Mouse (Mus musculus) heart, embryonic 12.5 days (tissue): ENCODE data around the gene Drc1. TPM values are rescaled to one million over a fixed set of nuclear protein-coding genes. Genes with fewer than 3 reads are reported as not detected.

ENCODE experiments used
- ATAC-seq: fragments of 200-750 bp; cut with Nextera tagmentation; 2 replicates; pipeline ENCODE4 v1.8.0; 2017; ENCODE audit warnings: moderate TSS enrichment, moderate library complexity; ENCODE audit not compliant: insufficient number of reproducible peaks, low FRiP score
- H3K27ac ChIP-seq: fragments of 300-500 bp; sonication (generic); 2 replicates; pipeline ENCODE4 v1.5.1; 2016; ENCODE audit warnings: mild to moderate bottlenecking, moderate library complexity; ENCODE audit not compliant: poor library complexity, severe bottlenecking
- H3K27me3 ChIP-seq: fragments of 300-500 bp; sonication (generic); replicated peaks from 2 replicates; pipeline ENCODE4 v1.6.1; 2016; ENCODE audit warnings: mild to moderate bottlenecking, moderate library complexity
- H3K36me3 ChIP-seq: fragments of 300-500 bp; sonication (generic); 2 replicates; pipeline ENCODE4 v1.6.1; 2016; ENCODE audit warnings: mild to moderate bottlenecking, moderate library complexity
- H3K4me1 ChIP-seq: fragments of 300-500 bp; sonication (generic); replicated peaks from 2 replicates; pipeline ENCODE4 v1.6.1; 2016; ENCODE audit warnings: mild to moderate bottlenecking
- H3K4me2 ChIP-seq: fragments of 300-500 bp; sonication (generic); 2 replicates; pipeline ENCODE4 v1.6.1; 2016; ENCODE audit warnings: mild to moderate bottlenecking, moderate library complexity
- H3K4me3 ChIP-seq: fragments of 300-500 bp; sonication (generic); 2 replicates; pipeline ENCODE4 v1.5.1; 2016; ENCODE audit warnings: mild to moderate bottlenecking
- H3K9ac ChIP-seq: fragments of 300-500 bp; sonication (generic); 2 replicates; pipeline ENCODE4 v1.6.1; 2016; ENCODE audit warnings: mild to moderate bottlenecking, moderate library complexity
- H3K9me3 ChIP-seq: fragments of 300-500 bp; sonication (generic); replicated peaks from 2 replicates; pipeline ENCODE4 v1.6.1; 2016; ENCODE audit warnings: mild to moderate bottlenecking, moderate library complexity
- WGBS: fragments of 180-500 bp; shearing (Covaris S2); methylation state at CpG from one replicate; pipeline ENCODE4 v1.1.7; 2016; 5-methylcytosine and 5-hydroxymethylcytosine counted together
- polyA plus RNA-seq: library from polyadenylated mRNA; unstranded; fragments of >200 nt; fragmentation: Nextera tagmentation; extraction: Ambion mirVana; gene quantifications from 2 replicates; pipeline ENCODE4 v1.2.1, GENCODE M21; 2016

Drc1 gene
- polyA plus RNA-seq, 1 experiment from 2014 or later, result 0.18 TPM

- Histone ChIP-seq H3K4me1 (0 out of 2 replicates have a peak, but pooled peaks cover 3% of the 10 kb centered on the region), H3K9ac (no peak overlapping the region), H3K4me3 (no peak overlapping the region), H3K36me3 (no peaks in the 10 kb centered on the region), H3K9me3 (peaks cover 8% of the 10 kb centered on the region), H3K27me3 (no peaks in the 10 kb centered on the region), H3K27ac (no peak overlapping the region), H3K4me2 (no peak overlapping the region)
- no peak for ATAC-seq
- WGBS, result 51% methylated on average over 9 of the region's 9 CpGs
Observed at GRCm38 (mm10) chr5:30287106-30287882, 6.1 kb downstream of the Drc1 start.

DNA sequence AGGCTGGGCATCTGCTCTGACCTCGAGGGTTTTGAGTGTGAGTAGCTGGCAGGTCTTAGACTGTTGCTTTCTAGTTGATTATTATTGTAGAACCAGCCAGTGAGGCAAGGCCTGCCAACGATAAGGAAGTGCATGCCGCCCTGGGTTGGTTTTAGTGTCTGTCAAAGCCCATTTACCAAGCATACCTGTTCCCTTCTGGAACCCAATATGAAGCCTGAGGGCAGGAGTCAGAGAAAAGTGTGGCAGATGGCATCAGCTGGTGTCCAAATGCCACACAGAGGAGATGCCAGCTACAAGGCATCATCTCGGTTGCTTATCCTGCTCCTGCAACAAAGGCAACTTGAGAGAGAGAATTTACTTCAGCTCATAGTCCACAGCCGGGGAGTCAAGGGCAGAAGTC is 59.6 kb downstream of the Drc1 start:
- Histone ChIP-seq H3K4me1 (peaks cover 9% of the 10 kb centered on the region), H3K9me3 (no peaks in the 10 kb centered on the region), H3K36me3 (no peaks in the 10 kb centered on the region), H3K9ac (no peak overlapping the region), H3K4me2 (no peak overlapping the region), H3K27me3 (peaks cover 16% of the 10 kb centered on the region), H3K27ac (no peak overlapping the region), H3K4me3 (no peak overlapping the region)
- ATAC-seq, result no peak
- 75% methylated on average over 5 of the region's 5 CpGs for WGBS

DNA sequence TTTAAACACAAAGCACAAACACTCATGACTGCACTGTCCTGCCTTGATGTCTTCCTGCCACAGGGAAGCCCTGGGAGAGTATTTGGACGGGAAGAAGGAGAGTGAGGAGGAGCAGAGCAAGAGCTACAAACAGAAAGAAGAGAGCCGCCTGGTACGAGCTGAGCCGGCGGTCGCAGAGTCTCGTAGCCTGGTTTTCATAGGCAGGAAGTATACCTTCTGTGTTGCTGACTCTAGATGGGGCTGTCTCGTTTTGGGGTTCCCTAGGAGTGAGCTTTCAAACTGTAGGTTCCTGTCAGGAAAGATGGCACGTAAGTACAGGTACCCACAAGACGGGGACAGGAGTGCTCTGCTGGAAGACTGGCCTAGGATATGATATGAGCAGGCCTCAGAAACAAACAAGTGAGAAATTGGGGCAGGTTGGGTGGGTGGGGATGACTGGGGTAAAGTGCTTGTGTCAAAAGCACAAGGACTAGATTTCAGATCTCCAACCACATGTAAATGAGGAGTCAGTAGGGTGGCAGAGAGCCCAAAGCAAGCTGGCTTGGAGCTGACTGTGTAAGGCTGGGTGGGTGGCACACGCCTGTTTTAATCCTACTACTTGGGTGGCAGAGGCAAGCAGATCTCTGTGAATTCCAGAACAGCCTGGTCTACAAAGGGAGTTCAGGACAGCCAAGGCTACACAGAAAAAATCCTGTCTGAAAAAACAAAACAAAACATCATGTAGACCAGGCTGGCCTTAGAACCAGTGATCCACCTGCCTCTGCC is 60.6 kb downstream of the Drc1 start:
- H3K9me3 ChIP-seq, result no peaks in the 10 kb centered on the region
- H3K27ac ChIP-seq, result no peak overlapping the region
- H3K27me3 ChIP-seq, result peaks cover 19% of the 10 kb centered on the region
- no peak overlapping the region for H3K9ac ChIP-seq
- no peak overlapping the region for H3K4me2 ChIP-seq
- no peaks in the 10 kb centered on the region for H3K36me3 ChIP-seq
- H3K4me3 ChIP-seq, result no peak overlapping the region
- 75% methylated on average over 11 of the region's 11 CpGs for WGBS
- H3K4me1 ChIP-seq, result peaks cover 9% of the 10 kb centered on the region
- no peak for ATAC-seq

DNA sequence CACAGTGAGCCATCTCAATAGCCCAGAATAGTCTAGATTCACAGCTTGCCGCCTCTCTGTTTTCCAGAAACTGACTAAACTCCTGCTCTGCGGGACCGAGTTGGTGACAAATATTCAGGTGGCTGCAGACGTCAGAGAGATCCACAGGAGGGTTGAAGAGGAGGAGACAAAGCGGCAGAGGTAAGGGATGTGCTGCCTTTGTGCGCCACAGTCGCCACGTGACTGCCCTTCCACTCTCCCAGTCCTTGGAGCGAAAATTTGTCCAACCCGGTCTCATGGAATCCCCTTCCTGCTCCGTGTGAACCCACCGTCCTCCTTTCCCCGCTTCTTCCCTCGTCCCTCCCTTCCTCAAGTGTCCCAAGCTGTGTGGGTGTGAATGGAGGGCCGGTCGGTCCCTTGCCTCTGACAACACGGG is 61.4 kb downstream of the Drc1 start:
- WGBS, result 7% methylated on average over 17 of the region's 17 CpGs
- H3K36me3 ChIP-seq, result no peaks in the 10 kb centered on the region
- H3K27ac ChIP-seq, result no peak overlapping the region
- peaks cover 12% of the 10 kb centered on the region for H3K4me1 ChIP-seq
- peaks cover 19% of the 10 kb centered on the region for H3K27me3 ChIP-seq
- peak; percentile 48; the same call in 1 of the 2 replicates for ATAC-seq
- peak overlapping the region; percentile 68 for H3K4me2 ChIP-seq
- peak overlapping the region; percentile 28 for H3K4me3 ChIP-seq
- H3K9ac ChIP-seq, result peak overlapping the region; percentile 23
- H3K9me3 ChIP-seq, result no peaks in the 10 kb centered on the region

DNA sequence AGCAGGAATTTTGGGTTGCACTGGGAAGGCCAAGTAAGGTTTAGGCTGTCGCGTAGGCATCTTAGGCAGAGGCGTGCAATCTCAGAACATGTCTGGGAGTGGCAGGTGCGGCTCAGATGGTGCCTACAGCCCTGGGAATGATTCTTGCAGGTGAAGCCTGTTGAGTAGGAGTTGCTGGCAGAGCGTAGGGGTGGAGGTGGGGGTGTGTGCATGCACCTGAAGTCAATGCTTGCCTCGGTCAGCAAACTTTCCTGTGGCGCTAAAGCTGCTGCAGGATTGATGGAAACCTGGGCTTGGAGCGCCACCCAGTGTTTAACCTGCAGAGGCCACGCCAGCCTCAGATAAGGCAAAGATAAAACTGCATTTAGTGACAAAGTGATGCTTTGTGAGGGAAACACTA is 61.9 kb downstream of the Drc1 start:
- Histone ChIP-seq H3K4me3 (peak overlapping the region; percentile 28), H3K27me3 (peaks cover 19% of the 10 kb centered on the region), H3K9ac (peak overlapping the region; percentile 23; the same call in 1 of the 2 replicates), H3K27ac (no peak overlapping the region), H3K4me2 (peak overlapping the region; percentile 68), H3K36me3 (no peaks in the 10 kb centered on the region), H3K9me3 (no peaks in the 10 kb centered on the region), H3K4me1 (peaks cover 13% of the 10 kb centered on the region)
- no peak for ATAC-seq
- 4% methylated on average over 9 of the region's 9 CpGs for WGBS

DNA sequence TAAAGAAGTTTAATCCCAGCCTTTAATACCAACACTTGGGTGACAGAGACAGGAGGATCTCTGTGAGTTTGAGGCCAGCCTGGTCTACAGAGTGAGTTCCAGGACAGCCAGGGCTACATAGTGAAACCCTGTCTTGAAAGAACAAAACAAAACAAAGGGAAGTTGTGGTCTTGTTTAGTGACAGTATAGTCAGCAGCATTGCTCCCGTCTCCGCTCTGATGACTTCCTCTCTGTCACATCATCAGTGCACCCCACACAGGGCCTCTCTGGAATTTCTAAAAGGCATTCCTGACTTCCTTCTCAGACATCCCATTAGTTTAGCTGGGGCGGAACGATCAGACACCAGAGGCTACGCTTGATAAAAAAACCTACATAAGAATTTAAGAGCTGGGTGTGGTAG is 62.7 kb downstream of the Drc1 start:
- ATAC-seq, result no peak
- WGBS, result 44% methylated on average over 5 of the region's 5 CpGs
- Histone ChIP-seq H3K27ac (no peak overlapping the region), H3K4me2 (no peak overlapping the region), H3K9me3 (no peaks in the 10 kb centered on the region), H3K4me1 (peaks cover 13% of the 10 kb centered on the region), H3K9ac (no peak overlapping the region), H3K4me3 (no peak overlapping the region), H3K27me3 (peaks cover 19% of the 10 kb centered on the region), H3K36me3 (no peaks in the 10 kb centered on the region)

GRCm38 (mm10) chr5:30353605-30354004 is 72.4 kb downstream of the Drc1 start:
- Histone ChIP-seq H3K4me2 (no peak overlapping the region), H3K4me3 (no peak overlapping the region), H3K27me3 (0 out of 2 replicates have a peak, but pooled peaks cover 2% of the 10 kb centered on the region), H3K9ac (no peak overlapping the region), H3K27ac (no peak overlapping the region), H3K36me3 (no peaks in the 10 kb centered on the region), H3K4me1 (peaks cover 8% of the 10 kb centered on the region), H3K9me3 (no peaks in the 10 kb centered on the region)
- ATAC-seq, result no peak
- WGBS, result 59% methylated on average over 3 of the region's 3 CpGs

DNA sequence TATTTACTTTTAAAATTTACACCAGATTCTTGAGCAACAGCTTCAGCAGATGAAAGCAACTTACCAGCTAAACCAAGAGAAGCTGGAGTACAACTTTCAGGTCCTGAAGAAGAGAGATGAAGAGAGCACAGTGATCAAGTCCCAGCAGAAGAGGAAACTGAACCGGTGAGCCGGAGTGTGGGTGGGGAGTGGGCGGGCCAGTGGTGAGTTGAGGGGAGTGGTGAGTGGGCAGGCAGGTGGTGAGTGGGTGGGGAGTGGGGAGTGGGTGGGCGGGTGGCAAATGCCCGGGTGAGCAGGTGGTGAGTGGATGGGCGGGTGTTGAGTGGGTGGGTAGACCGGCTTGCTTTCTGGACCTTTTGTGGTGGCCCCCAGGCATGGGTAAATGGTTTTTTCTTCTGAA is 73.9 kb downstream of the Drc1 start:
- H3K27ac ChIP-seq, result no peak overlapping the region
- H3K4me3 ChIP-seq, result no peak overlapping the region
- WGBS, result 75% methylated on average over 7 of the region's 7 CpGs
- no peak overlapping the region for H3K9ac ChIP-seq
- H3K27me3 ChIP-seq, result 0 out of 2 replicates have a peak, but pooled peaks cover 2% of the 10 kb centered on the region
- H3K4me1 ChIP-seq, result peaks cover 8% of the 10 kb centered on the region
- no peak for ATAC-seq
- H3K4me2 ChIP-seq, result no peak overlapping the region
- no peaks in the 10 kb centered on the region for H3K36me3 ChIP-seq
- H3K9me3 ChIP-seq, result no peaks in the 10 kb centered on the region

- no peak overlapping the region for H3K27ac ChIP-seq
- H3K4me3 ChIP-seq, result no peak overlapping the region
- H3K9ac ChIP-seq, result no peak overlapping the region
- 0 out of 2 replicates have a peak, but pooled peaks cover 2% of the 10 kb centered on the region for H3K27me3 ChIP-seq
- H3K4me1 ChIP-seq, result peaks cover 8% of the 10 kb centered on the region
- 66% methylated on average over 14 of the region's 14 CpGs for WGBS
- no peaks in the 10 kb centered on the region for H3K36me3 ChIP-seq
- ATAC-seq, result no peak
- H3K4me2 ChIP-seq, result no peak overlapping the region
- no peaks in the 10 kb centered on the region for H3K9me3 ChIP-seq
Observed at GRCm38 (mm10) chr5:30355559-30356159, 74.5 kb downstream of the Drc1 start.

GRCm38 (mm10) chr5:30356647-30357046 is 75.5 kb downstream of the Drc1 start:
- H3K27me3 ChIP-seq, result 0 out of 2 replicates have a peak, but pooled peaks cover 2% of the 10 kb centered on the region
- no peaks in the 10 kb centered on the region for H3K36me3 ChIP-seq
- no peak overlapping the region for H3K4me2 ChIP-seq
- no peak for ATAC-seq
- H3K9me3 ChIP-seq, result no peaks in the 10 kb centered on the region
- H3K4me3 ChIP-seq, result no peak overlapping the region
- H3K9ac ChIP-seq, result no peak overlapping the region
- no peak overlapping the region for H3K27ac ChIP-seq
- WGBS, result 70% methylated on average over 7 of the region's 7 CpGs
- H3K4me1 ChIP-seq, result peaks cover 8% of the 10 kb centered on the region
